Mouse (Mus musculus): Measurements from ENCODE around the gene Olfr1309.

GRCm38 (mm10) chr2:112012608-112013007 is 22.5 kb upstream of the Olfr1309 start, which contains the start of gene Olfr1310:
- no peak for TF ChIP-seq POLR2A (IDR thresholded peaks at IDR 0.05; ENCODE audit: extremely low read depth, insufficient read depth, low read length)
- no peak for TF ChIP-seq CTCF (IDR thresholded peaks at IDR 0.05; ENCODE audit: extremely low read depth, insufficient read depth, low read length)
